Mouse (Mus musculus) midbrain, postnatal 0 days (tissue): ENCODE results near the gene Urb2. TPM values are rescaled to one million over a fixed set of nuclear protein-coding genes. Genes with fewer than 3 reads are reported as not detected.
"Not testable (repeated sequence)": the region's sequence is repeated elsewhere in the genome, so short reads cannot be mapped to it uniquely, and the experiment has no call there.

Experiments used
- ATAC-seq: fragments of 200-750 bp; cut with Nextera tagmentation; 2 replicates; pipeline ENCODE4 v1.8.0; 2017; ENCODE audit warnings: moderate number of reproducible peaks, mild to moderate bottlenecking, moderate TSS enrichment, moderate library complexity; ENCODE audit not compliant: low FRiP score
- DNase-seq: peaks from one replicate; pipeline ENCODE4 v3.0.0-alpha.2; 2015; ENCODE audit warnings: low spot score
- H3K27ac ChIP-seq: fragments of 300-500 bp; sonication (generic); 2 replicates; pipeline ENCODE4 v1.5.1; 2014; ENCODE audit warnings: low read depth, mild to moderate bottlenecking, low read length, mixed read lengths
- H3K27me3 ChIP-seq: fragments of 300-500 bp; sonication (generic); 2 replicates; pipeline ENCODE4 v1.6.1; 2014; ENCODE audit warnings: low read length, control low read depth, mixed read lengths; ENCODE audit not compliant: insufficient read depth
- H3K36me3 ChIP-seq: fragments of 300-500 bp; sonication (generic); 2 replicates; pipeline ENCODE4 v1.6.1; 2014; ENCODE audit warnings: low read length, control low read depth, mixed read lengths; ENCODE audit not compliant: insufficient read depth
- H3K4me1 ChIP-seq: fragments of 300-500 bp; sonication (generic); 2 replicates; pipeline ENCODE4 v1.6.1; 2014; ENCODE audit warnings: mild to moderate bottlenecking, control low read depth, antibody characterized with exemption, low read length, mixed read lengths; ENCODE audit not compliant: insufficient read depth
- H3K4me2 ChIP-seq: fragments of 300-500 bp; sonication (generic); 2 replicates; pipeline ENCODE4 v1.6.1; 2014; ENCODE audit warnings: low read depth, mild to moderate bottlenecking, low read length, mixed read lengths; ENCODE audit not compliant: poor library complexity, severe bottlenecking
- H3K4me3 ChIP-seq: fragments of 300-500 bp; sonication (generic); 2 replicates; pipeline ENCODE4 v1.5.1; 2014; ENCODE audit warnings: low read depth, mild to moderate bottlenecking, low read length, moderate library complexity
- H3K9ac ChIP-seq: fragments of 300-500 bp; sonication (generic); replicated peaks from 2 replicates; pipeline ENCODE4 v1.6.1; 2014; ENCODE audit warnings: mild to moderate bottlenecking, low read length, moderate library complexity, mixed read lengths; ENCODE audit not compliant: poor library complexity, severe bottlenecking
- H3K9me3 ChIP-seq: fragments of 300-500 bp; sonication (generic); 2 replicates; pipeline ENCODE4 v1.6.1; 2016; ENCODE audit warnings: low read length, control low read depth
- CTCF ChIP-seq: IDR thresholded peaks from 2 replicates; pipeline ENCODE4 v1.5.1; 2016; ENCODE audit warnings: antibody characterized with exemption, mild to moderate bottlenecking
- WGBS: fragments of 180-500 bp; shearing (Covaris S2); extraction: QIAGEN DNeasy Blood & Tissue Kit; methylation state at CpG from one replicate; pipeline ENCODE4 v1.1.7; 2014; 5-methylcytosine and 5-hydroxymethylcytosine counted together
- polyA plus RNA-seq: library from polyadenylated mRNA; unstranded; fragments of >200 nt; fragmentation: Nextera tagmentation; extraction: Ambion mirVana; gene quantifications from 2 replicates; pipeline ENCODE4 v1.2.1, GENCODE M21; 2015
- total RNA-seq: library from RNA; depleted of rRNA; stranded (reverse); fragments of >200 nt; gene quantifications from 2 replicates; pipeline ENCODE4 v1.2.3, GENCODE M21; 2014

Gene Urb2
- total and polyA plus RNA-seq, 2 experiments from 2014 or later, result 1.5 to 13.2 TPM

GRCm38 (mm10) chr8:124007829-124008228, 13.5 kb upstream of the Urb2 start:
- no peak overlapping the region for H3K9ac ChIP-seq
- H3K4me3 ChIP-seq, result no peak overlapping the region
- DNase-seq (no peak), ATAC-seq (no peak)
- H3K9me3 ChIP-seq, result no peaks in the 10 kb centered on the region
- TF ChIP-seq CTCF, result no peak
- no peaks in the 10 kb centered on the region for H3K4me1 ChIP-seq
- no peaks in the 10 kb centered on the region for H3K27me3 ChIP-seq
- H3K36me3 ChIP-seq, result peaks cover 41% of the 10 kb centered on the region
- no peak overlapping the region for H3K27ac ChIP-seq
- whole genome bisulfite sequencing, result 92% methylated on average over 6 of the region's 6 CpGs
- no peak overlapping the region for H3K4me2 ChIP-seq

DNA sequence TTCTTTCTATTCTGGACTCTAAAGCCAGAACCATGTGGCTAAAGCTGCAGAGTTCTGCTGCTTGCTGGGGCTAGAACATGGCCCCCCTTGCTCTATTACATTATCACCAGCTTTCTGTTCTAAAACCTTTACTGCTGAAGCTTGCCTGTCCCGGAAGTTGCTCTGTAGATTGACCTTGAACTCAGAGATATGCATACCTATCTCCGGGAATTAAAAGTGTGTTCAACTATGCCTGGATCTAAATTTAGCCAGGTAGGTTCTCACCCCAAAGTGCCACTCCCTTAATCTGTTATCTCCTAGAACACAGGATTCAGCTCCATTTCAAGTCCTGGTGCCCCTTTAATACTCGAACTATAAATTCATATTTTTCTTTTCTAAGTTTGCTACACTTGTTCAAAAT, 9.7 kb upstream of the Urb2 start:
- H3K4me2 ChIP-seq, result no peak overlapping the region
- TF ChIP-seq CTCF, result no peak
- no peaks in the 10 kb centered on the region for H3K9me3 ChIP-seq
- H3K9ac ChIP-seq, result no peak overlapping the region
- H3K4me3 ChIP-seq, result no peak overlapping the region
- no peaks in the 10 kb centered on the region for H3K4me1 ChIP-seq
- ATAC-seq (no peak), DNase-seq (no peak)
- no peak overlapping the region for H3K27ac ChIP-seq
- H3K27me3 ChIP-seq, result no peaks in the 10 kb centered on the region
- 89% methylated on average over 3 of the region's 3 CpGs for WGBS
- H3K36me3 ChIP-seq, result peaks cover 20% of the 10 kb centered on the region

DNA sequence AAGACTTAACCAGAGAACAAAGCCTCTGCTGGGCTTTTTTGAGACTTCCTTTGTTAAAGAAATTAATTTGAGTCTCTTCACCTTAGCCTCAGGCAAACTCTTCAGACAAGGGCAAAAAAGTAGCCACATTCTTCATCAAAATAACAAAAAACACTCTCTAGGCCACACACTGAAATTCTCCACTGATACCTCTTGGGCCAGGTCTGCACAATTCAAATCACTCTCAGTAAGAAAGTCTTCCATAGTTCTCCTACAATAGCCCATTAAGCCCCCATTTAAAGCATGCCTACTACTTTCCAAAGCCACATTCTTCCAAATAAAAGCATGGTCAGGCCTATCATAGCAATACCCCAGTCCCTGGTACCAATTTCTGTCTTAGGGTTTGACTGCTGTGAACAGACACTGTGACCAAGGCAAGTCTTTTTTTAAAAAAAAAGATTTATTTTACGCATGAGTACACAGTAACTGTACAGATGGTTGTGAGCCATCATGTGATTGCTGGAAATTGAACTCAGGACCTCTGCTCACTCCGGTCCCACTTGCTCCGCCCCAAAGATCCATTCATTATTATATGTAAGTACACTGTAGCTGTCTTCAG, 9.2 kb upstream of the Urb2 start:
- H3K4me1 ChIP-seq, result no peaks in the 10 kb centered on the region
- ATAC-seq (no peak), DNase-seq (no peak)
- H3K4me3 ChIP-seq, result no peak overlapping the region
- no peak overlapping the region for H3K9ac ChIP-seq
- no peaks in the 10 kb centered on the region for H3K9me3 ChIP-seq
- peaks cover 15% of the 10 kb centered on the region for H3K36me3 ChIP-seq
- no peaks in the 10 kb centered on the region for H3K27me3 ChIP-seq
- WGBS, result 93% methylated on average over 3 of the region's 3 CpGs
- no peak overlapping the region for H3K4me2 ChIP-seq
- H3K27ac ChIP-seq, result no peak overlapping the region
- no peak for TF ChIP-seq CTCF

DNA sequence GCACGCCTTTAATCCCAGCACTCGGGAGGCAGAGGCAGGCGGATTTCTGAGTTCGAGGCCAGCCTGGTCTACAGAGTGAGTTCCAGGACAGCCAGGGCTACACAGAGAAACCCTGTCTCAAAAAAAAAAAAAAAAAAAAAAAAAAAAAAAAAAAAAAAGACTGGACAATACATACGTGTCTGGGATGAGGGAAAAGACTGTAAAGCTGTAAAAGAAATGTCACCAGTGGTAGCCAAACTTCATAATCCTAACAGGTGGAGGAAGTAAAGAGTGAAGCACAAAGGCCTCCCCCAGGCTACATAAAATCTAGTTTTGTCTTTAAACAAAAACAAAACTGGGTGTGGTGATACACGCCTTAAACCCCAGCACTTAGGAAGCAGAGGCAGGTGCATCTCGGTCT, 7.0 kb upstream of the Urb2 start:
- not testable (repeated sequence) for H3K4me2 ChIP-seq, H3K9me3 ChIP-seq, H3K4me1 ChIP-seq, H3K27ac ChIP-seq, H3K4me3 ChIP-seq, H3K27me3 ChIP-seq, ATAC-seq, DNase-seq, H3K9ac ChIP-seq, H3K36me3 ChIP-seq
- 92% methylated on average over 6 of the region's 7 CpGs for WGBS

DNA sequence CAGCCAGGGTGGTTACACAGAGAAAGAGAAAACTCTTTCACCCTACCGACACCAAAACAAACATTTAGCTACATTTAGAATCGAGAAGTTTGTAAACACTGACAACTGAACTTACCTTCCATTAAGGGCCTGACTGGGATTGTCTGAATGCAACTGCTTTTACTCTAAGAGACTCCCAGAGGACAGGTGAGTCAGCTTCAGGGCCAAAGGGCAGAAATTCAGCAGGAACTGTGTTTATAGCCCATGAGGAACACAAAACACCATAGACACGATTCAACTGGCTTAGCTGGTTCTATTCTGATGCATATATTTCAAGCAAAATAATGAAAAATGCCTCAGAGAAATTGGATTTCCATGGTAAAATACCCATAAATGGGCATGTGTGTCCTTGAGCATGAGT, 6.6 kb upstream of the Urb2 start:
- peaks cover 2% of the 10 kb centered on the region; the same call in 1 of the 2 replicates for H3K4me1 ChIP-seq
- no peaks in the 10 kb centered on the region for H3K27me3 ChIP-seq
- H3K9me3 ChIP-seq, result no peaks in the 10 kb centered on the region
- H3K27ac ChIP-seq, result no peak overlapping the region
- DNase-seq, result no peak
- no peak for ATAC-seq
- H3K36me3 ChIP-seq, result no peaks in the 10 kb centered on the region
- H3K4me3 ChIP-seq, result no peak overlapping the region
- 85% methylated on average over 3 of the region's 3 CpGs for WGBS
- TF ChIP-seq CTCF, result no peak
- no peak overlapping the region for H3K4me2 ChIP-seq
- H3K9ac ChIP-seq, result no peak overlapping the region

DNA sequence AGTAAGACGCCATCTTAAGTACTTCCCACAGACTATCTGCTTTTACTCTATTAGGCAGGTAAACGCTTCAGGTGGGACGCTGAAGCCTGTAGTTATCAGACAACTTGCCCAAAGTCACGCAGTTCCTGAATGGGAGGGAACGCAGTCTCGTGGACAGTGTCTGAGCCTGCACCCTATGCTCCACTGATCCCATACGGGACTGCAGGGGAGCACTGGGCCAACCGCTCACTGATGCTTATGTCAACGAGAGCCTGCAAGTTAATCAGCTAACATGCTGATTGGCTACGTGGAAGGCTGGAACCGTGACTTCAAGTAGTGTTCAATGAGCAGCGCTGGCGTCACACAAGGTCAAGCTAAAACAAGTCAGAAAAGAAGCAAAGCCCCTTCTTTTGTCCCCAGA, 1.5 kb upstream of the Urb2 start:
- H3K4me2 ChIP-seq, result peak overlapping the region; percentile 59
- H3K9me3 ChIP-seq, result no peaks in the 10 kb centered on the region
- peak overlapping the region; percentile 76 for H3K4me3 ChIP-seq
- WGBS, result 40% methylated on average over 13 of the region's 13 CpGs
- TF ChIP-seq CTCF, result no peak
- H3K27ac ChIP-seq, result no peak overlapping the region
- H3K9ac ChIP-seq, result no peak overlapping the region
- H3K36me3 ChIP-seq, result no peaks in the 10 kb centered on the region
- no peaks in the 10 kb centered on the region for H3K27me3 ChIP-seq
- peaks cover 6% of the 10 kb centered on the region; the same call in 1 of the 2 replicates for H3K4me1 ChIP-seq
- DNase-seq, result no peak
- ATAC-seq, result no peak
